ENCODE assay signal across 12 mouse cellular contexts in the genomic region with DNA sequence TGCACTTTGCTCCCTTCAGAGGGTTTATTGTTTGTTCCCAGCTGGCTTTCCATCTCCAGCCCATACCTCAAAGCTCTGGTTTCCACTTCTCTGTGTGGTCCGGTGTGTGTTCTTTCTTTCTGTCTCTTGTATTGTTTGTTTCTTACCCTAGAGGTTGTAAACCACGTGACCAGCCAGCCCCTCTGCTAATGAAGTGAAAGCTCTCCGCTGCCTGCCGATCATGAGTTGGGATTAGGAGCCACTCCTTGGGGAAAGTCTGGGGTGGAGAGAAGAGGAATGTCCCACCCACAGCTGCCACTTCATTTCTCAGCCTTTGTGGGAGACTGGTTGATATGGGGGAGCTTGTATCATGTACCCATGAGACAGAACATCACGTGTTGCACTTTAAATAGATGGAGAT. TPM values are rescaled to one million over a fixed set of nuclear protein-coding genes. Genes with fewer than 3 reads are reported as not detected.
DNase-seq lines count a peak whose midpoint lies in the region; ATAC-seq and TF ChIP-seq lines count a peak whose summit lies in the region.
"Had no signal": no experiment of that assay in that cellular context is flagged by ENCODE, and none has a peak within 500 bp of the region (broad histone marks: within the 10 kb centered on the region; RNA-seq: fewer than 3 reads in every experiment).

No protein-coding gene starts in this region.

- DNase-seq in forebrain, embryonic 10.5 days (ENCODE audit: extremely low spot score, low spot score) = peak; percentile 63
- no peak for DNase-seq in forebrain, postnatal 0 days
- DNase-seq in lung, adult 2 months = no peak
- DNase-seq in thymus, postnatal 25 days = peak; percentile 51
- DNase-seq in right cerebral cortex, postnatal 10 days (ENCODE audit: low spot score in 2 of 2) = no peak
- no peak for DNase-seq in left cerebral cortex, postnatal 4 days
- DNase-seq: cerebellum, postnatal 36 days; kidney, postnatal 10 days had no signal

- TF ChIP-seq POLR2A in lung, adult 2 months (IDR thresholded peaks at IDR 0.05; ENCODE audit: borderline replicate concordance, extremely low read depth, low read depth, low read length) = no peak

- intact Hi-C loops in left cerebral cortex, postnatal 4 days (cut with DNase I) = loop anchor here (10.0 kb wide), 1 partner anchor 560 kb away; no protein-coding TSS in a partner anchor

- H3K27me3 ChIP-seq in forebrain, embryonic 10.5 days (ENCODE audit: poor library complexity, severe bottlenecking) = no peaks in the 10 kb centered on the region
- H3K27me3 ChIP-seq in forebrain, postnatal 0 days (ENCODE audit: insufficient read depth, low read length) = no peaks in the 10 kb centered on the region
- H3K27me3 ChIP-seq in lung, embryonic 16.5 days (ENCODE audit: control insufficient read depth, insufficient read depth, low read depth, low read length) = no peaks in the 10 kb centered on the region
- no peaks in the 10 kb centered on the region for H3K27me3 ChIP-seq in intestine, postnatal 0 days (replicated peaks; ENCODE audit: control insufficient read depth, insufficient read depth, low read length)
- H3K27me3 ChIP-seq: hindbrain, embryonic 13.5 days; limb, embryonic 15.5 days had no signal

- H3K27ac ChIP-seq in forebrain, embryonic 10.5 days = peak overlapping the region; percentile 64
- no peak overlapping the region for H3K27ac ChIP-seq in forebrain, postnatal 0 days (ENCODE audit: low read depth, low read length)
- H3K27ac ChIP-seq in lung, embryonic 16.5 days (ENCODE audit: low read length) = 0 out of 2 replicates have a peak overlapping the region, but pooled peaks have one; percentile 29
- H3K27ac ChIP-seq in intestine, postnatal 0 days (ENCODE audit: low read depth, low read length) = peak overlapping the region; percentile 50; the same call in 1 of the 2 replicates
- H3K27ac ChIP-seq: hindbrain, embryonic 13.5 days; limb, embryonic 15.5 days had no signal

- WGBS in forebrain, embryonic 10.5 days = 19% methylated on average over 5 of the region's 5 CpGs
- WGBS in forebrain, postnatal 0 days = 9% methylated on average over 5 of the region's 5 CpGs
- WGBS in lung, embryonic 16.5 days = 21% methylated on average over 5 of the region's 5 CpGs
- 19% methylated on average over 5 of the region's 5 CpGs for WGBS in lung, adult 2 months
- 19% methylated on average over 5 of the region's 5 CpGs for WGBS in intestine, postnatal 0 days

- H3K4me2 ChIP-seq in forebrain, postnatal 0 days (ENCODE audit: low read depth) = no peak overlapping the region
- no peak overlapping the region for H3K4me2 ChIP-seq in lung, embryonic 16.5 days (ENCODE audit: low read depth, low read length)
- H3K4me2 ChIP-seq in intestine, postnatal 0 days (replicated peaks; ENCODE audit: low read depth) = peak overlapping the region; percentile 49
- H3K4me2 ChIP-seq: hindbrain, embryonic 13.5 days; limb, embryonic 15.5 days had no signal

- H3K4me1 ChIP-seq in forebrain, embryonic 10.5 days = peaks cover 64% of the 10 kb centered on the region
- H3K4me1 ChIP-seq in forebrain, postnatal 0 days (ENCODE audit: insufficient read depth) = peaks cover 4% of the 10 kb centered on the region; the same call in 1 of the 2 replicates
- peaks cover 41% of the 10 kb centered on the region for H3K4me1 ChIP-seq in lung, embryonic 16.5 days (replicated peaks; ENCODE audit: control insufficient read depth, insufficient read depth, low read length)
- H3K4me1 ChIP-seq in lung, adult 2 months (ENCODE audit: control insufficient read depth, insufficient read depth, low read length) = peaks cover 22% of the 10 kb centered on the region
- peaks cover 20% of the 10 kb centered on the region; the same call in 1 of the 2 replicates for H3K4me1 ChIP-seq in intestine, postnatal 0 days (replicated peaks; ENCODE audit: control insufficient read depth, insufficient read depth, low read length)

- peaks cover 21% of the 10 kb centered on the region for H3K36me3 ChIP-seq in forebrain, embryonic 10.5 days (replicated peaks)
- H3K36me3 ChIP-seq in forebrain, postnatal 0 days (ENCODE audit: insufficient read depth) = peaks cover 5% of the 10 kb centered on the region; the same call in 1 of the 2 replicates
- H3K36me3 ChIP-seq in lung, embryonic 16.5 days (ENCODE audit: control insufficient read depth, insufficient read depth, low read length) = no peaks in the 10 kb centered on the region; the same call in 1 of the 2 replicates
- peaks cover 9% of the 10 kb centered on the region; the same call in 1 of the 2 replicates for H3K36me3 ChIP-seq in intestine, postnatal 0 days (ENCODE audit: control insufficient read depth, insufficient read depth)
- H3K36me3 ChIP-seq: hindbrain, embryonic 13.5 days had no signal

- no peaks in the 10 kb centered on the region for H3K9me3 ChIP-seq in forebrain, embryonic 10.5 days
- no peaks in the 10 kb centered on the region for H3K9me3 ChIP-seq in forebrain, postnatal 0 days (ENCODE audit: low read length)
- no peaks in the 10 kb centered on the region for H3K9me3 ChIP-seq in lung, embryonic 16.5 days (ENCODE audit: control insufficient read depth, low read length)
- H3K9me3 ChIP-seq in intestine, postnatal 0 days (ENCODE audit: control insufficient read depth) = no peaks in the 10 kb centered on the region
- H3K9me3 ChIP-seq: hindbrain, embryonic 13.5 days; limb, embryonic 15.5 days had no signal

- TF ChIP-seq CTCF in forebrain, postnatal 0 days (IDR thresholded peaks at IDR 0.05; ENCODE audit: low read depth) = no peak
- TF ChIP-seq CTCF in lung, adult 2 months (IDR thresholded peaks at IDR 0.05; ENCODE audit: insufficient read depth, low read length) = no peak
- no peak for TF ChIP-seq CTCF in intestine, postnatal 0 days (IDR thresholded peaks at IDR 0.05; ENCODE audit: low read depth)

- no peak for ATAC-seq in forebrain, postnatal 0 days
- no peak for ATAC-seq in lung, embryonic 16.5 days (ENCODE audit: low read depth)
- ATAC-seq in intestine, postnatal 0 days = no peak

- H3K9ac ChIP-seq in forebrain, postnatal 0 days = no peak overlapping the region
- no peak overlapping the region for H3K9ac ChIP-seq in lung, embryonic 16.5 days (ENCODE audit: low read length)
- no peak overlapping the region for H3K9ac ChIP-seq in intestine, postnatal 0 days (ENCODE audit: low read depth, low read length)
- H3K9ac ChIP-seq: hindbrain, embryonic 13.5 days; limb, embryonic 15.5 days had no signal

- no peak overlapping the region; the same call in 1 of the 2 replicates for H3K4me3 ChIP-seq in forebrain, embryonic 10.5 days
- no peak overlapping the region for H3K4me3 ChIP-seq in forebrain, postnatal 0 days (ENCODE audit: low read depth, low read length)
- H3K4me3 ChIP-seq in lung, embryonic 16.5 days (ENCODE audit: low read length) = no peak overlapping the region
- no peak overlapping the region for H3K4me3 ChIP-seq in lung, adult 2 months (replicated peaks; ENCODE audit: extremely low read depth, low read depth, low read length)
- H3K4me3 ChIP-seq in intestine, postnatal 0 days (ENCODE audit: low read depth, low read length) = no peak overlapping the region
- H3K4me3 ChIP-seq: hindbrain, embryonic 13.5 days; limb, embryonic 15.5 days had no signal

RNA-seq across cellular contexts. Expression of a gene that starts 57.7 kb away (rescaled TPM):
- 50.4 and 58.7 TPM in 2 replicates for polyA plus RNA-seq in forebrain, embryonic 10.5 days (2016; fragmentation: Nextera tagmentation; extraction: Ambion mirVana)
- 42.0 and 46.7 TPM in 2 replicates for total RNA-seq in forebrain, postnatal 0 days (2014; rRNA removed)
- polyA plus RNA-seq in forebrain, postnatal 0 days (2015; fragmentation: Nextera tagmentation; extraction: Ambion mirVana) = 15.3 and 20.8 TPM in 2 replicates
- polyA plus RNA-seq in lung, embryonic 16.5 days (2015; fragmentation: Nextera tagmentation; extraction: Ambion mirVana) = 54.0 and 57.1 TPM in 2 replicates
- 8.6 and 9.3 TPM in 2 replicates for polyA plus RNA-seq in lung, adult 2 months (2012; rRNA removed)
- polyA plus RNA-seq in intestine, postnatal 0 days (2015; fragmentation: Nextera tagmentation; extraction: Ambion mirVana) = 14.3 and 16.4 TPM in 2 replicates
- total RNA-seq in left cerebral cortex, postnatal 4 days (2021) = 10 to 100 TPM; 30.1 to 30.8 TPM

Comparison
In these comparisons a context has a peak if more than half of its experiments do, and no peak if none do; other contexts are left out.
1. DNase-seq: peak in forebrain, embryonic 10.5 days (single experiment) and thymus, postnatal 25 days (single experiment); none in forebrain, postnatal 0 days (single experiment), lung, adult 2 months (single experiment), right cerebral cortex, postnatal 10 days (0 of 2) and left cerebral cortex, postnatal 4 days (single experiment).